12 mouse cellular contexts compared by ENCODE assay signal in the genomic region with DNA sequence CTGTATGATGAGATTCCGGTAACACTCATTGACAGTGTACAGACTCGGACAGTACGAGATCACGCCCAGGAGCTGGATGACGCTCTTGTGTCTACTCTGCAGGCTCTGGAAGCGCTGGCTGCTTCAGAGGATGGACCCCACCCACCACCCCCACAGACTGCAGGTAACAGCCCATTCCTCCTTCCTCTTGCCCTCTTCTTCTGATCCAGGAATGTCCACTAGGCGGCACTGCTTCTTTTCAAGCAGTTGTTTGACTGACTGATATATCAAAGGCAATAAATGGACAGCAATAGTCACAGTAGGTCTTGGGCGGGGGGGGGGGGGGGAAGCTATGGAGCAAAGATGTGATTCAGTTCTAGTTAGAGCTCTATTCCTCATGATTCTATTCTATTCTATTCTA. TPM values are rescaled to one million over a fixed set of nuclear protein-coding genes. Genes with fewer than 3 reads are reported as not detected.
DNase-seq lines count a peak whose midpoint lies in the region; ATAC-seq and TF ChIP-seq lines count a peak whose summit lies in the region.
"Had no signal": no experiment of that assay in that cellular context is flagged by ENCODE, and none has a peak within 500 bp of the region (broad histone marks: within the 10 kb centered on the region; RNA-seq: fewer than 3 reads in every experiment).

No protein-coding gene starts in this region.

- no peaks in the 10 kb centered on the region for H3K36me3 ChIP-seq in intestine, embryonic 16.5 days (ENCODE audit: control insufficient read depth, insufficient read depth, low read length)
- H3K36me3 ChIP-seq: G1E had no signal

- no peak for TF ChIP-seq POLR2A in lung, adult 2 months (IDR thresholded peaks at IDR 0.05; ENCODE audit: borderline replicate concordance, extremely low read depth, low read depth, low read length)

- H3K4me1 ChIP-seq in lung, adult 2 months (ENCODE audit: control insufficient read depth, insufficient read depth, low read length), result no peaks in the 10 kb centered on the region
- no peaks in the 10 kb centered on the region for H3K4me1 ChIP-seq in intestine, embryonic 16.5 days (ENCODE audit: control insufficient read depth, insufficient read depth, low read length)

- H3K27ac ChIP-seq in intestine, embryonic 16.5 days (ENCODE audit: low read length), result no peak overlapping the region
- H3K27ac ChIP-seq: macrophage had no signal

- H3K4me2 ChIP-seq in intestine, embryonic 16.5 days (ENCODE audit: low read depth, low read length), result no peak overlapping the region

- H3K9me3 ChIP-seq in intestine, embryonic 16.5 days (ENCODE audit: control insufficient read depth, low read length), result no peaks in the 10 kb centered on the region
- H3K9me3 ChIP-seq: G1E had no signal

- peak; percentile 6 for DNase-seq in heart, adult 8-10 months (ENCODE audit: low spot score)
- no peak for DNase-seq in heart, postnatal 25 days (ENCODE audit: low spot score)
- DNase-seq in lung, adult 2 months, result peak; percentile 16
- DNase-seq in lung, postnatal 4 days, result no peak
- peak; percentile 20 to 62 for DNase-seq in kidney, postnatal 36 days
- peak; percentile 23 for DNase-seq in thymus, postnatal 25 days
- no peak for DNase-seq in urinary bladder, postnatal 25 days (ENCODE audit: low spot score)

- H3K4me3 ChIP-seq in lung, adult 2 months (replicated peaks; ENCODE audit: extremely low read depth, low read depth, low read length), result no peak overlapping the region
- no peak overlapping the region for H3K4me3 ChIP-seq in intestine, embryonic 16.5 days (ENCODE audit: low read length)
- H3K4me3 ChIP-seq: erythroblast, embryonic 14.5 days had no signal

- no peak overlapping the region for H3K9ac ChIP-seq in intestine, embryonic 16.5 days (ENCODE audit: low read depth, low read length)

- ATAC-seq in intestine, embryonic 16.5 days, result no peak
- ATAC-seq: hindbrain, embryonic 16.5 days had no signal

- intact Hi-C loops in heart, postnatal 25 days (cut with DNase I), result no loop called here

- TF ChIP-seq CTCF in lung, adult 2 months (IDR thresholded peaks at IDR 0.05; ENCODE audit: insufficient read depth, low read length), result 0 out of 2 replicates have a peak, but pooled peaks have one; percentile 8

- peaks cover 2% of the 10 kb centered on the region; the same call in 1 of the 2 replicates for H3K27me3 ChIP-seq in intestine, embryonic 16.5 days (replicated peaks; ENCODE audit: control insufficient read depth, insufficient read depth, low read length)

- WGBS in lung, adult 2 months, result 69% methylated on average over 8 of the region's 8 CpGs
- WGBS in intestine, embryonic 16.5 days, result 65% methylated on average over 7 of the region's 8 CpGs

RNA-seq across cellular contexts. Expression of a gene that starts 28.2 kb away (rescaled TPM):
- 10 to 100 TPM; 24.4 to 32.6 (median 30.2) TPM for total RNA-seq in heart, adult 8-10 months (2022)
- total RNA-seq in heart, postnatal 25 days (2021), result 10 to 100 TPM; 27.8 to 28.0 TPM
- polyA plus RNA-seq in lung, adult 2 months (2012; rRNA removed), result 5.8 and 10.2 TPM in 2 replicates
- 17.3 and 19.7 TPM in 2 replicates for polyA plus RNA-seq in intestine, embryonic 16.5 days (2015; fragmentation: Nextera tagmentation; extraction: Ambion mirVana)

Comparison
In these comparisons a context has a peak if more than half of its experiments do, and no peak if none do; other contexts are left out.
1. DNase-seq: peak in heart, adult 8-10 months (single experiment), lung, adult 2 months (single experiment), kidney, postnatal 36 days (2 of 2) and thymus, postnatal 25 days (single experiment); none in heart, postnatal 25 days (single experiment), lung, postnatal 4 days (0 of 2) and urinary bladder, postnatal 25 days (single experiment).